Comparison of ENCODE assay signal across 8 mouse cellular contexts in genomic region chr10:40674151-40674550, GRCm38 (mm10). TPM values are rescaled to one million over a fixed set of nuclear protein-coding genes. Genes with fewer than 3 reads are reported as not detected.
DNase-seq lines count a peak whose midpoint lies in the region; ATAC-seq and TF ChIP-seq lines count a peak whose summit lies in the region.

No protein-coding gene starts in this region.

- intact Hi-C loops in left cerebral cortex, postnatal 14 days (cut with DNase I) = no loop called here

- H3K4me1 ChIP-seq in heart, embryonic 14.5 days (ENCODE audit: control insufficient read depth in 2 of 2, insufficient read depth in 2 of 2, low read length in 2 of 2) = peaks cover 5 to 9% of the 10 kb centered on the region in 2 experiments
- H3K4me1 ChIP-seq in forebrain, postnatal 0 days (ENCODE audit: insufficient read depth) = no peaks in the 10 kb centered on the region; the same call in 1 of the 2 replicates
- no peaks in the 10 kb centered on the region for H3K4me1 ChIP-seq in liver, embryonic 15.5 days (replicated peaks)

- H3K36me3 ChIP-seq in heart, embryonic 14.5 days (ENCODE audit: control insufficient read depth, insufficient read depth, low read length) = no peaks in the 10 kb centered on the region
- H3K36me3 ChIP-seq in forebrain, postnatal 0 days (ENCODE audit: insufficient read depth) = no peaks in the 10 kb centered on the region
- no peaks in the 10 kb centered on the region for H3K36me3 ChIP-seq in liver, embryonic 15.5 days (replicated peaks)

- no peaks in the 10 kb centered on the region for H3K9me3 ChIP-seq in heart, embryonic 14.5 days (ENCODE audit: control insufficient read depth, low read length)
- H3K9me3 ChIP-seq in forebrain, postnatal 0 days (ENCODE audit: low read length) = no peaks in the 10 kb centered on the region
- no peaks in the 10 kb centered on the region for H3K9me3 ChIP-seq in liver, embryonic 15.5 days (replicated peaks)

- no peaks in the 10 kb centered on the region for H3K27me3 ChIP-seq in heart, embryonic 14.5 days (ENCODE audit: control insufficient read depth, insufficient read depth, low read length)
- H3K27me3 ChIP-seq in forebrain, postnatal 0 days (ENCODE audit: insufficient read depth, low read length) = no peaks in the 10 kb centered on the region
- peaks cover 6% of the 10 kb centered on the region for H3K27me3 ChIP-seq in liver, embryonic 15.5 days

- peak overlapping the region; percentile 59 for H3K4me2 ChIP-seq in heart, embryonic 14.5 days (ENCODE audit: low read length)
- peak overlapping the region; percentile 37 for H3K4me2 ChIP-seq in forebrain, postnatal 0 days (ENCODE audit: low read depth)
- H3K4me2 ChIP-seq in liver, embryonic 15.5 days = peak overlapping the region; percentile 7; the same call in 1 of the 2 replicates

- TF ChIP-seq CTCF in forebrain, postnatal 0 days (IDR thresholded peaks at IDR 0.05; ENCODE audit: low read depth) = no peak

- peak overlapping the region; percentile 19 to 21; a peak in 3 of 4 replicates for H3K4me3 ChIP-seq in heart, embryonic 14.5 days (ENCODE audit: control insufficient read depth in 1 of 2, insufficient read depth in 1 of 2, low read depth in 1 of 2, low read length in 2 of 2)
- no peak overlapping the region for H3K4me3 ChIP-seq in forebrain, postnatal 0 days (ENCODE audit: low read depth, low read length)
- H3K4me3 ChIP-seq in liver, embryonic 15.5 days (replicated peaks) = no peak overlapping the region

- peak overlapping the region; percentile 49 for H3K9ac ChIP-seq in heart, embryonic 14.5 days (ENCODE audit: low read length)
- 0 out of 2 replicates have a peak overlapping the region, but pooled peaks have one; percentile 10 for H3K9ac ChIP-seq in forebrain, postnatal 0 days
- H3K9ac ChIP-seq in liver, embryonic 15.5 days = no peak overlapping the region

- H3K27ac ChIP-seq in heart, embryonic 14.5 days (replicated peaks in 1 of 2; ENCODE audit: control insufficient read depth in 1 of 2, insufficient read depth in 1 of 2, low read depth in 2 of 2, low read length in 2 of 2) = no peak overlapping the region
- H3K27ac ChIP-seq in forebrain, postnatal 0 days (ENCODE audit: low read depth, low read length) = no peak overlapping the region
- H3K27ac ChIP-seq in liver, embryonic 15.5 days (replicated peaks) = no peak overlapping the region

- ATAC-seq in heart, embryonic 14.5 days (ENCODE audit: insufficient number of reproducible peaks, insufficient read depth, low FRiP score, low read depth) = no peak
- ATAC-seq in forebrain, postnatal 0 days = no peak
- ATAC-seq in liver, embryonic 15.5 days (ENCODE audit: insufficient read depth) = no peak

- 9% methylated on average over 13 of the region's 13 CpGs for WGBS in heart, embryonic 14.5 days
- 12% methylated on average over 13 of the region's 13 CpGs for WGBS in forebrain, postnatal 0 days
- 13% methylated on average over 13 of the region's 13 CpGs for WGBS in liver, embryonic 15.5 days (ENCODE audit: insufficient replicate concordance)

- no peak for DNase-seq in heart, adult 9 months (ENCODE audit: low spot score in 2 of 2)
- DNase-seq in embryo, embryonic 10 days (ENCODE audit: low spot score) = peak; percentile 23
- DNase-seq in forebrain, postnatal 0 days = no peak
- no peak for DNase-seq in adrenal gland, postnatal 10 days
- DNase-seq in right cerebral cortex, postnatal 14 days = no peak
- no peak for DNase-seq in left cerebral cortex, postnatal 14 days (ENCODE audit: low spot score in 2 of 2)

RNA-seq across cellular contexts. Expression of gene Mettl24, which starts 8.9 kb away (rescaled TPM):
- 3.6 and 3.8 TPM in 2 replicates for polyA plus RNA-seq in heart, embryonic 14.5 days (2014; fragmentation: Nextera tagmentation; extraction: Ambion mirVana)
- 0.85 TPM in 1 of 2 replicates, not detected in the other for total RNA-seq in forebrain, postnatal 0 days (2014; rRNA removed)
- polyA plus RNA-seq in forebrain, postnatal 0 days (2015; fragmentation: Nextera tagmentation; extraction: Ambion mirVana) = 0.77 and 0.87 TPM in 2 replicates
- 0.35 and 0.37 TPM in 2 replicates for polyA plus RNA-seq in liver, embryonic 15.5 days (2015; fragmentation: Nextera tagmentation; extraction: Ambion mirVana)
- total RNA-seq in adrenal gland, postnatal 10 days (2021) = 1 to 10 TPM; 5.7 to 7.2 TPM
- 1 to 10 TPM; 1.4 to 2.7 TPM for total RNA-seq in left cerebral cortex, postnatal 14 days (2021)

RNA-seq across cellular contexts. Expression of gene Ddo, which starts 44.3 kb away (rescaled TPM):
- polyA plus RNA-seq in heart, embryonic 14.5 days (2014; fragmentation: Nextera tagmentation; extraction: Ambion mirVana) = 21.1 and 22.9 TPM in 2 replicates
- 1.9 and 3.7 TPM in 2 replicates for total RNA-seq in forebrain, postnatal 0 days (2014; rRNA removed)
- polyA plus RNA-seq in forebrain, postnatal 0 days (2015; fragmentation: Nextera tagmentation; extraction: Ambion mirVana) = 1.2 and 3.1 TPM in 2 replicates
- polyA plus RNA-seq in liver, embryonic 15.5 days (2015; fragmentation: Nextera tagmentation; extraction: Ambion mirVana) = 0.03 TPM in 1 of 2 replicates, not detected in the other
- total RNA-seq in adrenal gland, postnatal 10 days (2021) = 10 to 100 TPM; 25.3 to 36.5 TPM
- total RNA-seq in left cerebral cortex, postnatal 14 days (2021) = 1 to 10 TPM; 5.5 to 7.2 TPM

Comparison
In these comparisons a context has a peak if more than half of its experiments do, and no peak if none do; other contexts are left out.
1. H3K4me2 ChIP-seq: peak in every context shown above with its lines; median percentile 59 in heart, embryonic 14.5 days; 37 in forebrain, postnatal 0 days; 7 in liver, embryonic 15.5 days.
2. H3K4me3 ChIP-seq: peak in heart, embryonic 14.5 days (2 of 2); none in forebrain, postnatal 0 days (single experiment) and liver, embryonic 15.5 days (single experiment).